Mouse (Mus musculus): ENCODE measurements around the gene Kcnh1.

Gene Kcnh1

GRCm38 (mm10) chr1:192246836-192247235, 56.3 kb downstream of the Kcnh1 start:
- POLR2A ChIA-PET, result interaction anchor here in 1 of 4 experiments (0.5 kb wide), 1 partner anchor 145 kb away, joined by 5 read pairs; no protein-coding TSS in a partner anchor
- CTCF ChIA-PET, result no interaction called here

DNA sequence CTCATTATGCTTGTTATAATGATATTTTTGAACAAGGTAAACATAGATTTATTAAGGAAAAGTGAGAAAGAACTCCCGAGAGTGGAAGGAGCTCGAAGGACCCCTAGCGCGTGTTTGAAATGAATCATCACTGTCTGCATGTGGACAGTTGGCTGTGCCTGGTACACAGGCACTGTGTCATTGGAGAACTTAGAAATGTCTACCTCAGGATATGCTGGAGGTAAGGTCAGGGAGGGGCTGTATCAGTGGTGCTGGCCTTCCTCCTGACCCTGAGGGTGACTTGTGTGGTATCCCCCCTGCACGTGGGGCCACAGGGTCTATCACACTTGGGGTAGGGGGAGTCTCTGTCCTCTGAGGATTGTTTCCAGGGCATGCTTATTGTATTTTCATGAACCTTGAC, 68.6 kb downstream of the Kcnh1 start:
- ChIA-PET CTCF (no interaction called here), POLR2A (no interaction called here)

DNA sequence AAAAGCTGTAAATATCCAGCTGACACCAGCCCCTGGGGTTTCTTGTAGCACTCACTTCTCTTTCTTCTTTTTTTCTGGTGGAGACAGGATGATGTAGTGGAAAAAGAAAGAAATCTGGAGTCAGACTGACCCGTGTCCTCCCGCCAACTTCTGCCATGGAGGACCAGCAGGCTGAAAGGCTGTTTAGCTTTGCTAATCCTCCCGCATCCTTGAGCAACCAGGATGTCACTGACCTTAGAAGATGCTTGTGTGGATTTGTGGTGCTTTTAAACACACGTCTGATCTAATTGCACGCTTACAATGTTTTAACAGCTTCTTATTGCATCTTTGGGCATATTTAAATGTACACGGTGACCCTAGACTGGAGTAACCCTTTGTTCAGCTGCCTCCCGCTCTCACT, 69.0 kb downstream of the Kcnh1 start:
- ChIA-PET POLR2A (no interaction called here), CTCF (no interaction called here)

- CTCF ChIA-PET, result no interaction called here
- POLR2A ChIA-PET, result interaction anchor here in 1 of 4 experiments (0.7 kb wide), 1 partner anchor 225 kb away, joined by 3 read pairs; no protein-coding TSS in a partner anchor
Measured at GRCm38 (mm10) chr1:192265704-192266103, 75.1 kb downstream of the Kcnh1 start.

DNA sequence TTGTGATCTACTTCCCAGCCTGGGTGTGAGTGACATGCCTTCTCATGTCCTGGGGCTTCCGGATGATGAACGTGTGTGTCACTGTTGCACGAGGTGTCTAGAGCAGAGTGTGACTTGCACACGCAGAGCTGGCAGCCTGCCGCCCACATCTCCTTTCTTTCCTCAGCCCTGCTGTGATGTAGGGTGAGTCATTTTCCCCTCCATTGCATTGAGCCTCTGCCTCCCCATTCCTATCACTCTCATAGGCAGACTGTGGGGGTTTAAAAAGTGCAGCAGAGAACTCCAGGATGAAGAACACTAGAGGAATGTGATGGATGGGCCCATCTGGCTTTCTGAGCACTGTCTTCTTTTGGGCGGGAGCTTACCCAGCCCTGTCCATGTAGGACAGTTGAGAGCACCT, 76.4 kb downstream of the Kcnh1 start:
- CTCF ChIA-PET, result no interaction called here
- POLR2A ChIA-PET, result interaction anchor here in 1 of 4 experiments (1.2 kb wide), 1 partner anchor 10 kb away, joined by 4 read pairs; no protein-coding TSS in a partner anchor

GRCm38 (mm10) chr1:192268878-192269277, 78.3 kb downstream of the Kcnh1 start:
- CTCF ChIA-PET, result interaction anchor here in 1 of 4 experiments (0.9 kb wide), 1 partner anchor 350 kb away, joined by 3 read pairs; no protein-coding TSS in a partner anchor
- POLR2A ChIA-PET, result interaction anchor here in 2 of 4 experiments (0.7 to 1.7 kb wide), 2 partner anchors 154 to 477 kb away, joined by 3 read pairs; no protein-coding TSS in a partner anchor

DNA sequence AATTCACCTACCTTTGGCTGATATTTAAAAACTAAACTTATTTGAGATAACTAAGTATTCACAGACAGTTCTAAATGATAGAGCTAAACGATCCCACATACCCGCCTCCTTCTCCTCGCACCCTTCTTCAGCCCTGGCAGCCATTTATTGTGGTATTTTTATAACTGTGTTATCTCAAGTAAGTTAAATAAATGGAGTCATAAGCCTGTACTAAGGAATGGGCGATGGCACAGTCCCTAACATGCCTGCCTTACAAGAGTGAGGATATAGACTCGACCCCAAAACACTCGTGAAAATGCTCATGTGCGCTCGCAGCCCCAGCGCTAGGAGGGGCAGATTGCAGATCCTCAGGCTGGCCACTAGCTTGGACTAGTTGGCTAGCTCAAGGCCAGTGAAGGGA, 79.3 kb downstream of the Kcnh1 start:
- ChIA-PET CTCF (interaction anchor here in 1 of 4 experiments (0.7 kb wide), 1 partner anchor 466 kb away, joined by 9 read pairs; no protein-coding TSS in a partner anchor), POLR2A (interaction anchor here in 1 of 4 experiments (1.7 kb wide), 1 partner anchor 476 kb away, joined by 3 read pairs; no protein-coding TSS in a partner anchor)

DNA sequence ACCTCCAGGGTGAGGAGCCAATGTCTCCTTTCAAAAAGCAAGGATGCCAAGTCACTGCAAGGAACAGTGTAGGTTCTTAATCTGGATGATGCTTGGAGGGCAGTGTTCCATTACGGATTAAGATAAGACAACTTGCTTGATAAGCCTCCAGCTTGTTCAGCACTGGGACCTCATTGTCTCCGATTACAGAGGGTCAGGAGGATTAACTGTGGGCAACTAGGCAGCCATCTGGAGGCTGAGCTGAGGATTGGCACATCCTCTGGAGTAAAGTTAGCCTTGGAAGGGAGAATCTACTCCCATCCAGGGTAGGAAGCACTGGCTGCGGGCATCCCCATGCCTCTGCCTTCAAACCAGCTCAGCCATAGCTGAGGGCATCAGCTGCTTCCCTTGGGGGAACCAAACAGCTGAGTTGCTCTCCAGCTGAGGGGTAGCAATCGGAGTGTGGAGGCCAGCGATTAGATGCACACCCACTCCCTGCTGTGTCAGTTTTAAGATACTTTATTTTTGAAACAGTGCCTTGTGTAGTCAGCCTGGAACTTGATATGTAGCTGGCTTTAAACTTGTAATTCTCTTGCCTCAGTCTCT, 87.3 kb downstream of the Kcnh1 start:
- POLR2A ChIA-PET, result interaction anchor here in 1 of 4 experiments (1.5 kb wide), 2 partner anchors 10 to 11 kb away, joined by 3 to 4 read pairs; no protein-coding TSS in a partner anchor
- CTCF ChIA-PET, result no interaction called here

GRCm38 (mm10) chr1:192284340-192284739, 93.8 kb downstream of the Kcnh1 start:
- ChIA-PET CTCF (no interaction called here), POLR2A (no interaction called here)

DNA sequence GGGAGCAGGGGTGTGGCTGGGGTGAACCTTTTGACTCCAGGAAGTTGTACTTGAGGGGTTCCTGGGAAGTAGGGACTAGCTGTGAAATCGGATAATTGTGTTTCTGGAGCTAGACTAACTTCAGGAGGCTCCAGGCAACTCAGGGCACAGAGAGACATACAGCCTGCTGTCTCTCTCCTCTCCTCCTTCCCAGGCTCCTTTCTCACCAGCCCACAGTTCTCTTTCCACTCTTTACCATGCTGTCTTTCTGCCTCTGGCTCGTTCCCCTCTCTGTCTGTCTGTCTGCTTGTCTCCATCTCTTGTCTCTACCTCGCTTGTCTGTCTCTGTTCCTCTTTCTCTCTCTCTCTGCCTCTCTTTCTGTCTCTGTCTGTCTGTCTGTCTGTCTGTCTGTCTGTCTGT, 94.4 kb downstream of the Kcnh1 start:
- ChIA-PET CTCF (no interaction called here), POLR2A (no interaction called here)

GRCm38 (mm10) chr1:192288456-192288855, 97.9 kb downstream of the Kcnh1 start:
- CTCF ChIA-PET, result no interaction called here
- POLR2A ChIA-PET, result interaction anchor here in 1 of 4 experiments (0.7 kb wide), 1 partner anchor 10 kb away, joined by 3 read pairs; no protein-coding TSS in a partner anchor

- ChIA-PET POLR2A (no interaction called here), CTCF (interaction anchor here in 1 of 4 experiments (0.5 kb wide), 1 partner anchor 33 kb away, joined by 3 read pairs; no protein-coding TSS in a partner anchor)
Measured at GRCm38 (mm10) chr1:192291286-192291685, 100.7 kb downstream of the Kcnh1 start.

DNA sequence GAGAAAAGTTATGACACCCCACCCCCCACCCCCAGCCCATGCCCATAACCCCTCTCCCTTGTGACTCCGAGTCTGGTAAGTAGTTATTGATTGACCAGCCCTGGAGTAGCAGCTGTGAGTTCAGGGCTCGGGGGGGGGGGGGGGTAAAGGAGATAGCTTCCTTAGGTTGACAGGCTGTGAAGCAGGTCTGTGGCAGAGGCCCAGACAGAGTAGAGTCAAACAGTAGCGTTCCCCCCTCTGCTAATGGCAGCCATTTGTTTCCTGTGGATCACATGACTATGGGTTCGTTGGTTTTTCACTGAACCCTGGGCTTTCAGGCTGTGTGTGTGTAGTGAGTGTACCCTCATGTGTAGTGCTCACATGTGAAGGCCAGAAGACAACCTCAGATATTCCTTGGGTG, 102.8 kb downstream of the Kcnh1 start:
- POLR2A ChIA-PET, result interaction anchor here in 2 of 4 experiments (0.6 kb wide), 2 partner anchors 38 to 84 kb away, joined by 3 read pairs; no protein-coding TSS in a partner anchor
- CTCF ChIA-PET, result interaction anchor here in 2 of 4 experiments (0.6 kb wide), 2 partner anchors 104 to 301 kb away, joined by 4 to 8 read pairs; no protein-coding TSS in a partner anchor

DNA sequence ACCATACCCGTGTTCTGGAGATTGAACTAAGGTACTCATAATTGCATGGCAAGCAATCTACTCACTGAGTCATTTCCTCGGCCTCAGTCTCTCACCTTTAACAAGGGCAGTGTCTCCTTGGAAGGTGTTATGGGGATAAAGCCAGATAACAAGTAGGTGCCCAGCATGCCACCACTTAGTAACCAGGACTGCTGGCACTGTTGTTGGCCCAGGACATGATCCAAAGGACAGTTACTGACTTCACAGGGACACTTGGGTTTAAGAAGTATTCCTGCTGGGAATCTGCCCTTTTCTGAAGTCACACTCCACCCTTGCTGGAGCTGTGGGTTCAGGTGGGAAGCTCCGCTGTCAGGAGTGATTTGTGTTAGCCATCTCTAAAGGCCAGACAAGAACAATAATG, 103.3 kb downstream of the Kcnh1 start:
- ChIA-PET POLR2A (interaction anchor here in 1 of 4 experiments (0.6 kb wide), 1 partner anchor 85 kb away, joined by 3 read pairs; no protein-coding TSS in a partner anchor), CTCF (interaction anchor here in 1 of 4 experiments (0.6 kb wide), 1 partner anchor 300 kb away, joined by 8 read pairs; no protein-coding TSS in a partner anchor)

- ChIA-PET CTCF (no interaction called here), POLR2A (no interaction called here)
Measured at GRCm38 (mm10) chr1:192295243-192295860, 104.8 kb downstream of the Kcnh1 start.

DNA sequence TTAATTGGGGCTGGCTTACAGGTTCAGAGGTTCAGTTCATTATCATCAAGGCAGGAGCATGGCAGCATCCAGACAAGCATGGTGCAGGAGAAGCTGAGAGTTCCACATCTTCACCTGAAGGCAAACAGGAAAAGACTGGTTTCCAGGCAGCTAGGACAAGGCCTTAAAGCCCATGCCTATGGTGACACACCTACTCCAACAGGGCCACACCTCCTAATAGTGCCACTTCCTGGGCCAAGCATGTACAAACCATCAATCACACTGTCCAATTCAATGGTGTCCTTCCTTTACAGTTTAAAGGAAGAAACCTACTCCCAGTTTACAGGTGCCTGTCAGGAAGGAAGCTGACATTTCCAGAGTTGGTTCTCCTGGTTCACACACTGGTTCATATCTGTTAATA, 105.3 kb downstream of the Kcnh1 start:
- CTCF ChIA-PET, result interaction anchor here in 1 of 4 experiments (0.7 kb wide), 1 partner anchor 322 kb away, joined by 3 read pairs; no protein-coding TSS in a partner anchor
- POLR2A ChIA-PET, result no interaction called here

DNA sequence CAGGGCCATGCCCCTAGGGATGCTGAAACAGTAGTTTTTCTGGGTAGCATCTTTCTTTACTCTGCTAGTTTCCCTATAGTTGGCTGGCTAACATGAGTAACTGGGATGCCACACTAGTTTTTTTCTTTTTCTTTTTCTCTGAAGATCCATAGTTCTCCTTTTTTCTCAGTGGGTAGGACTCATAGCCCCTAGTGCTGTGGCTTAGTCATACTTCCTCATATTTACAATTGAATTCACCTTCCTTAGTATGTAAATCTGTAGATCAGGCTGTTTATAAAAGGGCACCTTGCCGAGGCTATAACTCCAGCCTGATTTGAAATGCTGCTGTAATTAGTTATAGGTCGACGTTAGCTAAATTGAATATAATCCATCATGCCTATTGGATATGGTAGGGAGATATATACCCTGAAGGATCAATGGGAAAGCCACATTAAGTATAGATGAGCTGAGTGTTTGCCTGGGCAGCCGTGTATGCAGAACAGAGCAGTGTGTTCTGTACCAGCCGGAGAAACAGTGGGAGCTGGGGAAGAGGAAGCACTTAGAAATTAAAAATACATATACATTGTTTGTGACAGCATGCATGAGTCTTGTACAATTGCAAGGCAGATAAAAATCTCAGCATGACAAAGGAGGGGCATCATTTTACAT, 107.0 kb downstream of the Kcnh1 start:
- ChIA-PET CTCF (interaction anchor here in 1 of 4 experiments (0.6 kb wide), 1 partner anchor 31 kb away, joined by 4 read pairs; no protein-coding TSS in a partner anchor), POLR2A (interaction anchor here in 1 of 4 experiments (0.5 kb wide), 1 partner anchor 585 kb away, joined by 4 read pairs; no protein-coding TSS in a partner anchor)

GRCm38 (mm10) chr1:192300417-192300816, 109.8 kb downstream of the Kcnh1 start:
- CTCF ChIA-PET, result no interaction called here
- POLR2A ChIA-PET, result no interaction called here

DNA sequence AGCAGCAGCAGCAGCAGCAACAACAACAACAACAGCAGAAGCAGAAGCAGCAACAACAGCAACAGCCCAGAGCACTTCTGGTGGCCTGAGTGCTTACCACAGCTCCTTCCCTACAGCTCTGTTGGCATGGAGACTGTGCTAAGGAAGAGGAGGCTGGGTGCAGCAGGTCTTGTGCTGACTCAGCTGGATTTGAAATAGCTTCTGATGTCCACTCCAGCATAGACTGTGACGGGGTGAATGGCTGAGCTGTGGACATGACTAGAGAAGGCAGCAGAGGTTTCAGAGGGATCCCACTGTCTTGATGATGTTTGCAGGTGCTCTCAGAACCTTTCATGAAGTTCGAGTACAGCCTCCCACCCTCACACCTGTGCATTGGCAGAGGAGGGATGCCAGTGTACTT, 113.0 kb downstream of the Kcnh1 start:
- ChIA-PET CTCF (no interaction called here), POLR2A (no interaction called here)

DNA sequence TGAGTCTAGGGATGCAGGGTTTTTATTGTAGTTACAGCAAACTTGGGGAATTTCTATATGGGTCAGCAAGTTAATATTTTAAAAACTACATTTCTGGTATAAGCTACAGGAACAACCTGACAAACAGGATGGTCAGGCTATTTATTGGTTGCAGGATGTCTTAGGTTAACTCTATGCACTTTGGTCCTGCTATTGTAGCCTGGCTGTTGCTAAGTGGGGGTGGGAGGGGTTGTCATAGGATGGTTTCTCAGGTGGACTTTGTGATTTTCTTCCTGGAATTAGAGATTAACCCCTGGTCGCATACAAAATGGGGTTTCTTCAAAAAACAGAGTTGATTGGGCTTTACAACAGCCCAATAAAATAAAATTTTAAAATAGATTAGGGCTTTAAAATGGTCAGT, 114.6 kb downstream of the Kcnh1 start:
- CTCF ChIA-PET, result no interaction called here
- POLR2A ChIA-PET, result no interaction called here

Measured in embryonic stem cell, embryonic (primary cell).